Mouse (Mus musculus) spleen, postnatal 4 days (tissue): Measurements from ENCODE around the gene Ulk2.

ENCODE experiments used
- DNase-seq, 2 experiments: peaks; one replicate each; pipeline ENCODE4 v3.0.0; 2022; ENCODE audit warnings: low spot score in 2 of 2

Ulk2 gene

GRCm38 (mm10) chr11:61760518-61760917 lies 94.4 kb downstream of the Ulk2 start:
- DNase-seq, result peak in 1 of 2 experiments; percentile 25

GRCm38 (mm10) chr11:61757151-61757550 lies 97.7 kb downstream of the Ulk2 start:
- DNase-seq, result no peak

- DNase-seq, result no peak
Observed at GRCm38 (mm10) chr11:61751612-61752011, 103.3 kb downstream of the Ulk2 start.

- DNase-seq, result no peak
Observed at GRCm38 (mm10) chr11:61747161-61747560, 107.7 kb downstream of the Ulk2 start.

GRCm38 (mm10) chr11:61745781-61746180 lies 109.1 kb downstream of the Ulk2 start:
- DNase-seq, result no peak

- no peak for DNase-seq
Observed at GRCm38 (mm10) chr11:61744460-61744859, 110.4 kb downstream of the Ulk2 start.

- no peak for DNase-seq
Observed at GRCm38 (mm10) chr11:61743768-61744167, 111.1 kb downstream of the Ulk2 start.

- DNase-seq, result no peak
Observed at GRCm38 (mm10) chr11:61740500-61740899, 114.4 kb downstream of the Ulk2 start.

- no peak for DNase-seq
Observed at GRCm38 (mm10) chr11:61737290-61737689, 117.6 kb downstream of the Ulk2 start.

GRCm38 (mm10) chr11:61732672-61733071 lies 122.2 kb downstream of the Ulk2 start:
- no peak for DNase-seq

GRCm38 (mm10) chr11:61728037-61728436 lies 126.8 kb downstream of the Ulk2 start:
- no peak for DNase-seq
